Mouse (Mus musculus) kidney, postnatal 14 days (tissue): ENCODE data around the gene Tbx2.

Experiments used
- DNase-seq: peaks from one replicate; pipeline ENCODE4 v3.0.0; 2022; ENCODE audit warnings: mixed read lengths

The Tbx2 gene

DNA sequence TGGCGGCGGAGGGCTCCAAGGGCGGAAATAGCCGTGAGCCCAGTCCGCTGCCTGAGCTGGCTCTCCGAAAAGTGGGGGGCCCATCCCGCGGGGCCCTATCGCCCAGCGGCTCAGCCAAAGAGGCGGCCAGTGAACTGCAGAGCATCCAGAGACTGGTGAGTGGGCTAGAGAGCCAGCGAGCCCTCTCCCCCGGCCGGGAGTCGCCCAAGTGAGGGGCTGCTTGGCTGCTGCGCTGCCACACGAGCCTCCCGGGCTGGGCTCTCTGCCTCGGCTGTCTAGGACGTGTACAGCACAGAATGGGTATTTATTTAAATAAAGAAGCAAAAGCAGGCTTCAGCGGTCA, 8.4 kb downstream of the Tbx2 start:
- DNase-seq: peak; percentile 24

GRCm38 (mm10) chr11:85841211-85841681, 8.9 kb downstream of the Tbx2 start:
- DNase-seq: peak; percentile 24

DNA sequence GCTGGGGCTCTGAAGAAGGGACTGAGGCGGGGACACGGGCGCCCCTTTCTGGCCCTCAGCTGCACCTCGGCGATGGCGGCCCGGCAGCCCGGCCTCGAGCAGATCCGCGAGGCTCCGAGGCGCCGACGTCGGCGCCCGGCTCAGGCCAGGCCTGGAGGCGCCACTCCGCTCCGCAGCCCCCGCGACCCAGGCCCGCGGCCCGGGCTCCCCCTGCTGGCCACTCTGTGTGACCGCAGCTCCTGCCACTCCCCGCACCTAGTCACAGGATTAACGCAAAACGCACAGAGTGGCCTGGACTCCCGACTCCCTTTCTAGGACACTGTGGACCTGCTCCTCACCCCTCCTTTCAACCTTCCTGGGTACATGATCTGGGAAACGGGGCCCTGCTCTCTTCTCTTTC, 9.6 kb downstream of the Tbx2 start:
- peak; percentile 84 for DNase-seq

GRCm38 (mm10) chr11:85842596-85843346, 10.4 kb downstream of the Tbx2 start:
- peak; percentile 23 for DNase-seq

DNA sequence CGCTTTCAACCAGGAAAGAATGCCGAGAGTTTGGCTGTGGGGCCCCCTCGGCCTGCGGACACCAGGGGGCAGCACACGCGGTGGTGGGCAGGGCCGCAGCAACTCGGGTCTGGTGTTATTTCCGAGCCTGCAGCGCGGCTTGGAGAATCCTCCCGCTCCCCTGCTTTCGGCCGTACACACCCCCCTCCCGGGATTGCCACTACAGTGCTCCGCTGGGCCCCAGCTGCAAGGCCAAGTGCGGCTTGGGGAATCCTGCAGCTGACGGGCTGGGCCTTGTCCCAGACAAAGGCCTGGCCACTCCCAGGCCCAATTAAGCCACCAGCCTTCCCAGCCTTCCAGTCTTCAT, 11.0 kb downstream of the Tbx2 start:
- peak; percentile 90 for DNase-seq

GRCm38 (mm10) chr11:85844144-85844965, 12.0 kb downstream of the Tbx2 start:
- DNase-seq: peak; percentile 94

GRCm38 (mm10) chr11:85844971-85845370, 12.6 kb downstream of the Tbx2 start:
- DNase-seq: peak; percentile 72

GRCm38 (mm10) chr11:85845921-85846320, 13.6 kb downstream of the Tbx2 start:
- DNase-seq: peak; percentile 83

GRCm38 (mm10) chr11:85846509-85846908, 14.2 kb downstream of the Tbx2 start:
- peak; percentile 69 for DNase-seq

DNA sequence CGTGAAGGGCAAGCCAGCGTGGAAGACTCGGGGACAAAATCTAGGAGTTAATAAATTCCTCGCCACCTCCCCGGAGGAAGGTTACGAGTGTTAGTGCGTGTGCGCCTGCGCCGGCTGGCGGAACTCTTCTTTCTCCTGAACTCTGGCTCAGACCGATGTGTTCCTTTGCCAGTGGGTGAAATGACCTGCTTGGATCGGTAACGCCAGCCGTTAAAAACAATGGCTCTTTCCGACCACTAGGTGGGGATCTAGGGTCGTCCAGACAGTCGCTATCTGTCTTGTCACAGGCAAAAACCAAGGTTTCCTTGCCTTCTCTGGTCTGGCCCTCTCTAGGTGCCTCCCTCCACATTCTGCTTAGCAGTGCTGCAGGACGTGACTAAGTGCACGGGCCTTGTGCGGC, 16.7 kb downstream of the Tbx2 start:
- DNase-seq: peak; percentile 85

DNA sequence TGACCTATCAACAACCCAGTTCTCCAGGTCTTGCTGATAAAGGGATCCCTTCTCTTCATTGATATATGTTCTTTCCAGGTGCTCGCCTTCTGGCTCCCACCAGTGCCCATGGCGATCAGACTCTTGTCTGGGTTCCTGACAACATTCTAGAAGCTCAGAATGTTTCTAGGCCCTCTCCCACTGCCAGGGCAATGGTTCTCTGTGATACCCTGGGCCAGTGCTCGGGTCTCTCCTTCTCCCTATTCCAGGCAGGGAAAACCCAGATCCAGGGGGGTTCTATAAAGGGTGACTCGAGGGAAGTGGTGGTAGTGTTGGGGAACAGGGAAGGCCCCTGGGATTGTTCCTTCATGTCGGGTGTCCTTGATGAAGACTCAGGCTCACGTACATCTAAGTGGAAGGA, 17.9 kb downstream of the Tbx2 start, which contains the start of gene Gm11444:
Gene Gm11444, minus strand, starts transcription at position 101 of the 400 bp plus-strand sequence.
- DNase-seq: no peak

- DNase-seq: no peak
Observed at GRCm38 (mm10) chr11:85850758-85851157, 18.4 kb downstream of the Tbx2 start.

- DNase-seq: no peak
Observed at GRCm38 (mm10) chr11:85857997-85858698, 25.8 kb downstream of the Tbx2 start.

DNA sequence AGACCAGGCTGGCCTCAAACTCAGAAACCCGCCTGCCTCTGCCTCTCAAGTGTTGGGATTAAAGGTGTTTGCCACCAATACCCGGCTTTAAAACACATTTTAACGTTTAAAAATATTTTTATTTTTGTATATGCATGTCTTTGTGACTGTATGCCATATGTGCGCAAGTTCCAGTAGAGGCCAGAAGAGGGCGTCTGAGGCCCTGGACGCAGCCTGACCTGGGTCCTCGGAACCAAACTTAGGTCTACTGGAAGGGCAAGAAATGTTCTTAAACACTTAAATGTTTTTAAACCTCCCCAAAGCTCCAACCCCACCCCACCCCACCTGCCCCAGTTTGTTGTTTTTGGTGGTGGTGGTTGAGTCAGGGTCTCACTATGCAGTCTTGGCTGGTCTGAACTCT, 32.0 kb downstream of the Tbx2 start:
- no peak for DNase-seq

DNA sequence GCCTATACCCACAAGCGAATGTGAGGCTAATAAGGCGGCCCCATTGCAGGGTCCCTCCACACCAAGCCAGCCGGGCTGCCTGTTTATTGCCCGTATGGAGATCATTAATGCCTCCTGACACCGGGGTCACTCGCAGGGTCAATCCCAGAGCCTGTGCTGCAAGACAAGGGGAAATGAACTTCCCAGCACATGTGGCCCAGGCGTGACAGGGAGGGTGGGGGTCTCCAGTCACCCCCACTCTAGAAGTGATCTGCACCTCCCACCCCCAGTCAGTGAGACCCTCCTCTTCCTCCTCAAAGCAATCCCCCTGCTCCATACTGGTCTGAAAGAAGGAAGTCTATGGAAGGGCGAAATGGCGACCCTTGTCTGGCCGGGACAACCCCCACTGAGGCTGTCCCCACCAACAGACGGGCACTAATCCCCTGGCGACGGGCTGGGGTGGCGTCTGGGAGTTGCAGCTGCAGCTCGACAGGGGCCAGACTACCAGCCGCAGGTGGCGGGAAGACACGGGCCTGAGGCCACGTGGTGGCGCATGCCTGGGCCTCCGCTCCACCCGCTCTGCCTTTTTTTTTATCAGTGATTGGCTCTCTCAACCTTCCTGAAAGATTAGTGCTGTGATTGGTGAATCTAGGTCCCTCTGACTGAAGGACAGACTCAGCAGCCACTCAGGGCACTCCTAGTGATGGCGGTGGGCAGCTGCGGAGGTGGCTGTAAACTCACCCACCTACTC, 43.9 kb downstream of the Tbx2 start:
- no peak for DNase-seq

GRCm38 (mm10) chr11:85884498-85884897, 52.1 kb downstream of the Tbx2 start:
- no peak for DNase-seq

- no peak for DNase-seq
Observed at GRCm38 (mm10) chr11:85885665-85886428, 53.5 kb downstream of the Tbx2 start, which contains the start of gene Tbx4. TSS of gene Tbx4 (plus strand) at chr11:85886422.

GRCm38 (mm10) chr11:85886429-85886785, 54.1 kb downstream of the Tbx2 start:
- DNase-seq: no peak

GRCm38 (mm10) chr11:85887273-85887672, 54.9 kb downstream of the Tbx2 start:
- DNase-seq: no peak

DNA sequence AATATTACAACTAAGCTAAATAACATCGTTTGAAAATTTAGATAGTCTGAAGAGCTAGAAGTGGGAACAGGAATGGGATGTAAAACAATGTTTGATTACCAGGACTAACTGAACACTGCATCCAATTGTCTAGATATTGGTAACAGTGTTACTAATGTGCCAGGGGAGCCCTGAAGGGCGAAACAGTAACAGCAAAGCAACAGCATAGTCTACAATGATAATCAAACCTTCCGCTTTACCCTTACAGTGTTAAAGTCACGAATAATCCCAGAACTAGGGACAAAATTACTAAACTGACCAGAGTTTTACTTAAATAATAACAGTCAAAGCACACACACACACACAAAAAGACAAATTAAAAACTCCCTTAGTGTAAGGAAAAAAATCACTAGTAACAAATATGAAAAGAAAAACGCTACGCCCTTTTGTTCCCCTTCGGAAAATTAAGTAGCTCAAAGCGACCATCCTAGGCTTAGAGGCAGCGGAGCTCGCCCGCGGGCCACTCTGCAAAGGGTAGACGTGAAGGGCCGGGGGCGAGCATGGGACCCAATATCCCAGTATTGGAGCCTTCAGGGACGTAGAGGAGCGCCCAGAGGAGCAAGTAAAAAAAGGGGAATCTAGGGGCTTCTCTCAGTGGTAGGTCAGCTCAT, 55.6 kb downstream of the Tbx2 start:
- DNase-seq: no peak

- DNase-seq: no peak
Observed at GRCm38 (mm10) chr11:85888451-85888961, 56.2 kb downstream of the Tbx2 start.
